Mouse (Mus musculus): Measurements from ENCODE around the gene Nkap. TPM values are rescaled to one million over a fixed set of nuclear protein-coding genes. Genes with fewer than 3 reads are reported as not detected.
A peak's percentile ranks its signal among the peaks of the same experiment; 100 is the strongest.
"Not testable (repeated sequence)": the region's sequence is repeated elsewhere in the genome, so short reads cannot be mapped to it uniquely, and the experiment has no call there.

Gene Nkap
- polyA plus RNA-seq, 1 experiment from 2014 or later = 22.6 TPM

- Histone ChIP-seq H3K9me3 (no peaks in the 10 kb centered on the region), H3K4me3 (no peak overlapping the region), H3K27ac (replicated peaks) (no peak overlapping the region), H3K36me3 (no peaks in the 10 kb centered on the region), H3K27me3 (no peaks in the 10 kb centered on the region), H3K4me1 (replicated peaks) (no peaks in the 10 kb centered on the region), H3K9ac (no peak overlapping the region), H3K4me2 (no peak overlapping the region)
- 71% methylated on average over 18 of the region's 18 CpGs for WGBS
- no peak for ATAC-seq (ENCODE audit: low FRiP score, low read depth)
Measured at GRCm38 (mm10) chrX:37163115-37163514, 36.5 kb downstream of the Nkap start.

GRCm38 (mm10) chrX:37167085-37167484 is 40.5 kb downstream of the Nkap start:
- ATAC-seq (ENCODE audit: low FRiP score, low read depth) = no peak
- no peaks in the 10 kb centered on the region for H3K4me1 ChIP-seq (replicated peaks)
- no peaks in the 10 kb centered on the region for H3K27me3 ChIP-seq
- WGBS = 27% methylated on average over 3 of the region's 3 CpGs
- H3K9me3 ChIP-seq = no peaks in the 10 kb centered on the region
- H3K27ac ChIP-seq (replicated peaks) = no peak overlapping the region
- no peak overlapping the region for H3K9ac ChIP-seq
- H3K36me3 ChIP-seq = no peaks in the 10 kb centered on the region
- no peak overlapping the region for H3K4me2 ChIP-seq
- no peak overlapping the region for H3K4me3 ChIP-seq

- H3K27me3 ChIP-seq = no peaks in the 10 kb centered on the region
- no peaks in the 10 kb centered on the region for H3K4me1 ChIP-seq (replicated peaks)
- 0 out of 2 replicates have a peak, but pooled peaks have one; percentile 38 for ATAC-seq (ENCODE audit: low FRiP score, low read depth)
- no peak within 1 kb of the TSS for H3K9ac ChIP-seq
- H3K4me3 ChIP-seq = no peak within 1 kb of the TSS
- 41% methylated on average over 5 of the region's 5 CpGs for WGBS
- no peak within 1 kb of the TSS for H3K27ac ChIP-seq (replicated peaks)
- H3K4me2 ChIP-seq = no peak within 1 kb of the TSS
- no peaks in the 10 kb centered on the region for H3K9me3 ChIP-seq
- H3K36me3 ChIP-seq = no peaks in the 10 kb centered on the region
Measured at GRCm38 (mm10) chrX:37168742-37169141, 42.1 kb downstream of the Nkap start, which contains the start of gene Akap14. Akap14 (minus strand) TSS chrX:37168842.

DNA sequence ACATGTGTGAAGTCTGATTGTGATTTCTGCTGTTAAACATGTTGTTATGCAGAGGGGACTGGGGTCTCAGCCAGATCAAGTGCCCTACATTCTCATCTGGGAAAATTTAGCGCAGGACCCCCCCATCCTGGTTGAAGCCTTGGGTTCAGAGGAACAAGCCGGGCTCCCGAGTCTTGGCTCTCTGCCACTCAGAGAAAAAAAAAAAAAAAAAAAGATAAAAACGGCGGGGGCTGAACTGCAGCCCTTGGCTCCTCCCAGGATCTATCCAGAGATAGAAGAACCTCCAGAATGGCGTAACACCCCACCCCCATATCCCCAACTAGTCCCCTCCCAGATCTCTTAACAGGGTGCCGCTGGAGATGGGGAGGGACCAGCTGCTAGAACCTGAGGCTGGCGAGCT is 57.8 kb downstream of the Nkap start:
- H3K4me1 ChIP-seq (replicated peaks); H3K9me3 ChIP-seq; H3K27ac ChIP-seq (replicated peaks); H3K36me3 ChIP-seq; ATAC-seq (ENCODE audit: low FRiP score, low read depth); H3K27me3 ChIP-seq; H3K4me2 ChIP-seq; H3K4me3 ChIP-seq; H3K9ac ChIP-seq: not testable (repeated sequence)
- WGBS = 74% methylated on average over 8 of the region's 8 CpGs

DNA sequence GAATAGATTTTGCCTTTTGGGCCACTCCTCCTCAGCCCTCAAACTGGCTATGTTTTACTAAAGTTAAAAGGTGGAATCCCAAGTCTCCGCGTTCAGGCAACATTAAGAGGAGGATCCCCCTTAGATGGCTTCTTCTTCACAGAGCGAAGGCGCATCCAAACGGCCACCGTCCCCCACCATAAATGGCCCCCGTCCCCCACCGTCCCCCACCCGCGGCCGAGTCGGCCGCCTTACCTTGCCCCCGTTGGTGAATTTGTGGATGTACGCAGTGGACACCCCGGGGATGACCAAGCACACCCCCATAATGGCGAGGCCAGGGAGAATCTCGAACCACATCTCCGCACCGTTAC is 64.1 kb downstream of the Nkap start:
- Histone ChIP-seq H3K27ac (replicated peaks) (peak overlapping the region; percentile 86), H3K36me3 (no peaks in the 10 kb centered on the region), H3K4me3 (peak overlapping the region; percentile 62), H3K9me3 (no peaks in the 10 kb centered on the region), H3K4me2 (peak overlapping the region; percentile 56), H3K27me3 (no peaks in the 10 kb centered on the region), H3K9ac (peak overlapping the region; percentile 50), H3K4me1 (replicated peaks) (peaks cover 9% of the 10 kb centered on the region)
- WGBS = 25% methylated on average over 20 of the region's 20 CpGs
- ATAC-seq (ENCODE audit: low FRiP score, low read depth) = no peak

DNA sequence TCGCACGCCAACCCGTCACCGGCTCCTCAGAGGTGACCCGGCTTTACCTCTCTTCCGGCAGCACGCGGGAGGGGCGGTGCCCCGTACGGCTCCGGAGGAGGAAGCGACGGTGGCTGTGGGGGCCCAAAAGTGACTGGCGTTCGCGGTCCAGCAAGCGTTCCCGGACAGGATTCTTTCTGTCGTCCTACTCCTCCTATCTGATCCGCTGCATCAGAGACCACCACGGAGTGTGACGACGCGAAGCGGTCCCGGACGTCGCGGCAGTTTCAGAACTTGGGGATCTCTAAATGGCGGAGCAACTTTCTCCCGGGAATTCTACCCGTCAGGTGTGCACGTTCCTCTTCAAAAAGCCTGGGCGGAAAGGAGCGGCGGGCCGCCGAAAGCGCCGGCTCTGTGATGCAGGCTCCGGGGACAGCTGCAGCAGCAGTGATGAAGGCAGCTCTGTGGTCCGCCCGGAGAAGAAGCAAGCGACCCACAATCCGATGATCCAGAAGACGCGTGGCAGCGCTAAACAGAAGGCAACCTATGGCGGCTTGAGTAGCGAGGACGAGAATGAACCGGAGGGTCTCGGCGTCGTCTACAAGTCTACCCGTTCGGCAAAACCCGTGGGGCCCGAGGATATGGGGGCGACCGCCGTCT is 64.6 kb downstream of the Nkap start, which contains the start of the genes Ndufa1 and Rnf113a1:
Gene Ndufa1, minus strand, starts transcription at position 59 of the 639 bp plus-strand sequence.
Gene Rnf113a1, plus strand, starts transcription at position 141 of the 639 bp plus-strand sequence.
- WGBS = 21% methylated on average over 62 of the region's 63 CpGs
- no peaks in the 10 kb centered on the region for H3K36me3 ChIP-seq

GRCm38 (mm10) chrX:37191744-37192379 is 65.3 kb downstream of the Nkap start:
- H3K4me2 ChIP-seq = peak overlapping the region; percentile 56
- WGBS = 28% methylated on average over 28 of the region's 28 CpGs

More for the DNA sequence above, 64.6 kb downstream of the Nkap start, which contains the start of the genes Ndufa1 and Rnf113a1:
- H3K9me3 ChIP-seq = no peaks in the 10 kb centered on the region
- peak within 1 kb of the TSS; percentile 50 for H3K9ac ChIP-seq
- peak; percentile 92 for ATAC-seq (ENCODE audit: low FRiP score, low read depth)
- peak within 1 kb of the TSS; percentile 56 for H3K4me2 ChIP-seq
- H3K27me3 ChIP-seq = no peaks in the 10 kb centered on the region
- H3K27ac ChIP-seq (replicated peaks) = peak within 1 kb of the TSS; percentile 86
- H3K4me3 ChIP-seq = peak within 1 kb of the TSS; percentile 62
- H3K4me1 ChIP-seq (replicated peaks) = peaks cover 9% of the 10 kb centered on the region

DNA sequence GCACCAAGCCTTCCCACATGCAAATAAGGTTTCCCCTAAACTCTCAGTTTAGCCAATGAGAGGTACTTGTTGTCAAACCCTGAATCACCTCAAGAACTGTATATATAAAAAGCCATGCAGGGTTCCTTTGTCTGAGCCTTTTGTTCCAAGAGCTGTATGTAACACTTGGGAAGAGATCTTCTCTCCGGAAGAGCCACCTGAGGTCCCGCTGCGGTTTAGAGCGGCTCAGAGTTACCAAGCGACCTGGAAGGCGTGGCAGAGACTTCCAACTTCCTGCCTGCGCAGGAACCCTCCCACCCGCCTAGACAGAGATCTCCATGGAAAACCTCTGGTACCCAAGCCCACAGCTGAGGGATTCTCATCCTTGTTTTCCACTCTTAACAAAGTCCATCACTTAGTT is 72.1 kb downstream of the Nkap start:
- H3K4me2 ChIP-seq = no peak overlapping the region
- no peak overlapping the region for H3K27ac ChIP-seq (replicated peaks)
- H3K4me1 ChIP-seq (replicated peaks) = no peaks in the 10 kb centered on the region
- H3K36me3 ChIP-seq = no peaks in the 10 kb centered on the region
- H3K4me3 ChIP-seq = no peak overlapping the region
- no peak overlapping the region for H3K9ac ChIP-seq
- no peaks in the 10 kb centered on the region for H3K27me3 ChIP-seq
- ATAC-seq (ENCODE audit: low FRiP score, low read depth) = no peak
- WGBS = 72% methylated on average over 8 of the region's 8 CpGs
- H3K9me3 ChIP-seq = no peaks in the 10 kb centered on the region

More at GRCm38 (mm10) chrX:37191744-37192379, 65.3 kb downstream of the Nkap start:
- Histone ChIP-seq H3K4me1 (replicated peaks) (peaks cover 9% of the 10 kb centered on the region), H3K36me3 (no peaks in the 10 kb centered on the region), H3K9me3 (no peaks in the 10 kb centered on the region), H3K27ac (replicated peaks) (peak overlapping the region; percentile 86), H3K27me3 (no peaks in the 10 kb centered on the region), H3K4me3 (peak overlapping the region; percentile 62), H3K9ac (peak overlapping the region; percentile 50)
- ATAC-seq (ENCODE audit: low FRiP score, low read depth) = peak; percentile 43; the same call in 1 of the 2 replicates

Other genes starting within 250 kb of the Nkap start
- gene Nkrf, start 223.9 kb upstream of the Nkap start, polyA plus RNA-seq (2015; fragmentation: Nextera tagmentation; extraction: Ambion mirVana) = 14.8 and 16.1 TPM in 2 replicates
- gene Sept6, start 135.0 kb upstream of the Nkap start, polyA plus RNA-seq (2015; fragmentation: Nextera tagmentation; extraction: Ambion mirVana) = 68.8 and 73.5 TPM in 2 replicates
- not detected in 2 replicates for gene Sowahd, start 78.0 kb upstream of the Nkap start, polyA plus RNA-seq (2015; fragmentation: Nextera tagmentation; extraction: Ambion mirVana)
- gene Rpl39, start 41.4 kb upstream of the Nkap start, polyA plus RNA-seq (2015; fragmentation: Nextera tagmentation; extraction: Ambion mirVana) = 265 and 321 TPM in 2 replicates
- gene Upf3b, start 16.5 kb upstream of the Nkap start, polyA plus RNA-seq (2015; fragmentation: Nextera tagmentation; extraction: Ambion mirVana) = 27.2 and 29.7 TPM in 2 replicates
- 0.14 and 0.22 TPM in 2 replicates for gene Akap14, start 42.0 kb downstream of the Nkap start, polyA plus RNA-seq (2015; fragmentation: Nextera tagmentation; extraction: Ambion mirVana)
- gene Ndufa1, start 64.4 kb downstream of the Nkap start, polyA plus RNA-seq (2015; fragmentation: Nextera tagmentation; extraction: Ambion mirVana) = 730 and 823 TPM in 2 replicates
- 22.8 and 23.3 TPM in 2 replicates for gene Rnf113a1, start 64.5 kb downstream of the Nkap start, polyA plus RNA-seq (2015; fragmentation: Nextera tagmentation; extraction: Ambion mirVana)
- gene Gm9, start 84.2 kb downstream of the Nkap start, polyA plus RNA-seq (2015; fragmentation: Nextera tagmentation; extraction: Ambion mirVana) = not detected in 2 replicates
- gene Rhox1, start 95.5 kb downstream of the Nkap start, polyA plus RNA-seq (2015; fragmentation: Nextera tagmentation; extraction: Ambion mirVana) = not detected in 2 replicates
- not detected in 2 replicates for gene Rhox2a, start 118.2 kb downstream of the Nkap start, polyA plus RNA-seq (2015; fragmentation: Nextera tagmentation; extraction: Ambion mirVana)
- gene Rhox3a, start 123.1 kb downstream of the Nkap start, polyA plus RNA-seq (2015; fragmentation: Nextera tagmentation; extraction: Ambion mirVana) = not detected in 2 replicates
- not detected in 2 replicates for gene Rhox4a, start 138.5 kb downstream of the Nkap start, polyA plus RNA-seq (2015; fragmentation: Nextera tagmentation; extraction: Ambion mirVana)

Measured in hindbrain, embryonic 15.5 days (tissue).